Mouse (Mus musculus) cerebellum, postnatal 14 days (tissue): ENCODE results near the gene Wwtr1.

Source experiments
- DNase-seq, 2 experiments: peaks; one replicate each; pipeline ENCODE4 v3.0.0; 2021; ENCODE audit warnings: mixed read lengths in 2 of 2

The Wwtr1 gene

DNA sequence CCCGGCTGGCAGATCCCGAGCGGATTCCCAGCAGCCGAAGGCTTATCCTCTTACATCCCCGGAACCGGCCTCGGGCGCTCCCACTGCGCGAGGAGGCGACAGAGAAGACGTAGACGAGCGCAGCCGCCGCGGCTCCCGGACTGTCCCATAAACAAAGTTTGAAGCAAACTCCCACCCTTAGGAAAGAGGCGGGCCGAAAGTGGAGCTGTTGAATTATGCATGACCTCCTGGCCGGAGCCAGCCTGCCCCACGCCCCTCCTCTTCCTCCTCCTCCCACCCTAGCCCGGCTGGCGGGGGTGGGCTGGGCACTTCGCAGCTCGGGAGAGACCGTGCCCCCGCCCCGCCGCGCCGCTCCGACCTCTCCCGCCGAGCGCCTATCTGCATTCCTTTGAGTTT, at the start of gene Wwtr1:
Gene Wwtr1, minus strand, starts transcription at position 251 of the 396 bp plus-strand sequence.
- peak; percentile 35 to 41 for DNase-seq

DNA sequence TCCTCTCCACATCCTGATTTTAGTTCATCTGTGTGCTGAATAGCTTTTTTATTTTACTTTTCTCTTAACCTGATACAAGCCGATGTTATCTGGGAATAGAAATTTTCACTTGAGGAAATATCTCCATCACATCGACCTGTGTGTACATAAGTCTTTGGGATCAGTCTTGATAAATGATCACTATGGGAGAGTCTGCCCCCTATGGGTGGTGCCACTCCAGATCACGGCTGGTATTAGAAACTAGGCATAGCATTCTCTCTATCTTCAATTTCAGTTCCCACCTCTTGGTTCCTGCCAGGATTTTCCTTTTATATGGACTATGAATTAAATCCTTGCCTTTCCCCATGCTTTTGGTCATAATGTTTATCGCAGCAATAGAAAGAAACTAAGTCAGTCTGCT, 44.0 kb upstream of the Wwtr1 start:
- peak in 1 of 2 experiments; percentile 7 for DNase-seq

DNA sequence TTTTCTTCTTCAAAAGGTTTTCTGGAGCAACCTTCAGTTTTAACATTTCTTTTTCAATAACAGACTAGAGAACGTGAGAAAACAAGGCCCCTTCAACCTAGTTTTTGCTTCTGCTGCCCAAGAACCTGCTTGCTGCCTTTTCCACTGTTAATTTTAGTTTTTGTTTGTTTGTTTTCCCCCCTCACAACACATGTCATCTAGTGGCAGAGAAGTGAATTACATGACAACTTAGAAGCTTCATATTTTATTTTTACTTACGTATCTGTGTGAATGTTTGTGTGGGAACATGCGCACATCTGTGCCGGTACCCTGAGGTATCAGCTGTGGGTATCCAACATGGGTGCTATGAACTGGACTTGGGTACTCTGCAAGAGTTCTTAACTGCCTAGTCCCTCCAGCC, 39.9 kb upstream of the Wwtr1 start:
- no peak for DNase-seq

DNA sequence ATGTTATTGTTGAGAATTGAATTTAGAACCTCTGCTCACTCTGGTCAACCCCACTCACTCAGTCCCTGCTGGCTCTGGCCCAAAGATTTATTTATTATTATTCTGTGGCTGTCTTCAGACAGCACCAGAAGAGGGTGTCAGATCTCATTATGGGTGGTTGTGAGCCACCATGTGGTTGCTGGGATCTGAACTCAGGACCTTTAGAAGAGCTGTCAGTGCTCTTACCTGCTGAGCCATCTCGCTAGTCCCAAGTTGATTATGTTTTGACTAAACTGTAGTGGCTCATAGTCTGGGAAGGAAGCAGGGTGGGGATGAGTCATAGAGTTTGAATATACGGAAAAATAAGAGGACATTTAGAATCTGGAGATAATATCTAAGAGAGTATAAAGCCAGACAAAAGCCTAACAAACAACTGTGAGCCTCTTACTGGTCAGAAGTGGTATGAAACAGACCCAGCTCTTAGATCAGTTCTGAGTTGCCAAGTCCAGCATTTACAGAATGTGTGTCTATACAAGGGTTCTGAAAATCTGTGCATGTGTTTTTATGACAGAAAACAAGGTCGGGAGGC, 36.8 kb upstream of the Wwtr1 start:
- no peak for DNase-seq

DNA sequence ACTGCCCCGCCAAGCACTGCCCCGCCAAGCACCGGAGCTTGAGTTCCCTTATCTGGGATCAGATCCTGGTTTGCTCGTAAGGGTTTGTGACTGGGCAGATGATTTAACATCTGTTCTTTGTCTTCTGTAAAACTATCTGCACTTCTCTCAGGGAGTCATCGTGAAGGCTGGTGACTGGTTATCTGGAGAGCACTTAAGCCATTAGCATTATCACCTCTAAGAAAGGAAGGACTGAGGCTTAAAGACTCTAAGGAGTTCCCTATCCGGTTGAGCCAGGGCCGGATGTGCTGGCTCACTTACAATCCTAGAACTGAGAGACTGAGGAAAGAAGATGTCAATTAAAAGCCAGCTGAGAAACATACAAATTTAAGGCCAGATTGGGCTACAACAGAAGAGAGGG, 36.1 kb upstream of the Wwtr1 start:
- DNase-seq, result no peak

DNA sequence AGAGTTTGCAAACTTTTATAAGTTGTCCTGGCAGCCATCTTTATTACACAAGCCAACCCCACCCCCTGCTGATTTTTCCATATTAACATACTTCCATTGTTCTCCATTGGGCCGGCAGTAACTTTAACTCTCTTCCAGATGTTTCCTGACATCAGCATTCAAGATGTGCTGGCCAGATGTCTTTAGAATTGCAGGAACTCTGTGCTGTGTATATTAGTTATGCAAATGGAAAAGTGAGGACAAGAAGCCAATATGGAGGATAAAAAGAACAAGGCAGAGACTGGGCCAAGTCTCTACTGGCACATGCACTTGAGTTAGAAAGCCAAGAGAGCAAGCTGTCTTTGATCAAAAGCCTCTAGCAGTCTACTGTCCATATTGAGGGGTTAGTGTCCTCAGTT, 28.9 kb upstream of the Wwtr1 start:
- peak in 1 of 2 experiments; percentile 1 for DNase-seq

DNA sequence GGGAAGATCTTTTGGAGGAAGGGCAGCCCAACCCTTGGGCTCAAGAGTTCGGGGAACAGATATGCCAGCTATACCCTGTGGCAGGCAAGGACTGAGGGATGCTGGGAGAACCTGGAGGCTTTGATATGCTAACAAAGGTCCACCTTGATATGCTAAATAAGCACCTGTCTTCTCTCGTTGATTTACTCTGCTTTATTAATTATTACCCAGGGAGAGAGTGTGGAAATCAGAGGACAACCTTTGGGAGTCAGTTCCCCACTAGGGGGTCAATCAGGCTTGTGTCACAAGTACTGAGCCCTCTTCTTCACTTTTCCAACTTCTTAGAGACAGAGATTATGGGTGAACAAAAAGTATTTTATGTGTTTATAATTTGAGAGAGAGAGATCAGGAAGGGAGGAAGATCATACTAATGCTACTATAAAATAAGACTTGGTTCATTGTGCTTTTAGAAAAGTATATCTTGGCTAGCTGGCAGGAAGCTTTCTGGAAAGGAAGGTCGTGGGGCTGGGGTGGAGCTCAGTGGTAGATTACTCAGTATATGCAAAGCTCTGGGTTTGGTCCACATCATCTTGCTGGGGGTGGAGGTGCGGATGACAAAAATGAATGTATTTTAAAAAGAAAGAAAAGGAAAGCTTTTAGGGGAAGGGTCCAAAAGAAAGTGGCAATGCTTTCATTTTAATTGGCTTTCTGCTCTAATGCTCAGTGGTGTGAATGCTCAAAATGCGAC, 28.3 kb upstream of the Wwtr1 start:
- no peak for DNase-seq

DNA sequence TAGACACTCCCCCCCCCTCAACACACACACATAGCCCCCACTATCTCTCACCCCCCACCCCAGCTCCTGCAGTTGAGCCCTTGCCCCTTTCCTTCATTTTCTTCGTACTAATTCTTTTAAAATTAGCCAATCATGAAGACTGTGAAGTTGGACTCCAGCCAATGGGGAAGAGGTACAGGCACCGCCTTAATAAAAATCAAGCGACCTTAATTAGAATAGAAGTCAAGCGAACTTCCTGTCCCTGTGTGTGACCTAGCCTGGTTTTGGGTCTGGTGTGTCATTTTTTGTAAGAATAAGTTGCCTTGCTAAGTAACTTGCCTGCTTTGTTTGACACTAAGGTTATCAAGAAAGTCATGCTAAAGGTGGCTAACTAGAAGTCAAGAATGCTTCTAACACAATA, 26.9 kb upstream of the Wwtr1 start:
- DNase-seq, result no peak

DNA sequence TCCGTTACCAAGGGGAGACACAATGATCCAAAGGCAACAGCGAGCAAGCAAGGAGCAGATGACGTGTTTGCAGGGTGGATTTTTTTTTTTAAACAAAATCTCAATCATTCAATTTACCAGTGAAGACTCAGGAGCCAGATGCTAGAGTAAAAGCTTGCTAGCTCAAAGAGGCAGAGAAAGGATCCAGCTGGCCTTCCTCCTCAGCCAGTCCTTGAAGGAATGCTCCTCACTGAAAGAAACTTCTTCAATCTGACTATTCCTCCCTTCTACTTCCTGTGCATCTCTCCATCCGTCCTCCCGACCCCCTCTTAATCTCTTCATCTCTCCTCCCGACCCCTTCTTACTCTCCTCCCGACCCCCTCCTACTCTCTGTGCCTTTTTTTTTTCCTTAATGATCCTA, 20.9 kb upstream of the Wwtr1 start:
- no peak for DNase-seq

DNA sequence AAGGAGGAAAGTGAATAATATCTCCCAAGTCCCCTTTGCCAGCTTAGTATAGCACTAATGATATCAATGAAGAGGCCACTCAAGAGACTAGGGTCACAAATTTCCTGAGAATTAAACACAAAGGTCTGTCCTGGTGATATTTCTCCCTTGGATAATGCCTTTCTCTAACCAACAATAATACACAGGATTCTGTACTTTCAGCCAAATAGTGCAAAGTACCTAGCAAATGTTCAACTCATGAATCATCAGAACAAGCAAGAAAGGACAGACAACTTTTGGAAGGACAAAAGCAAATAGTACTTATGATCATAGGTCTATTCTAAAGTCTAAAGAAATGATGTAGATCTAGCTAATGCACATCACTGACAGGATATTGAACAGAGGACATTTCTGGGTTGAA, 19.8 kb upstream of the Wwtr1 start:
- no peak for DNase-seq

DNA sequence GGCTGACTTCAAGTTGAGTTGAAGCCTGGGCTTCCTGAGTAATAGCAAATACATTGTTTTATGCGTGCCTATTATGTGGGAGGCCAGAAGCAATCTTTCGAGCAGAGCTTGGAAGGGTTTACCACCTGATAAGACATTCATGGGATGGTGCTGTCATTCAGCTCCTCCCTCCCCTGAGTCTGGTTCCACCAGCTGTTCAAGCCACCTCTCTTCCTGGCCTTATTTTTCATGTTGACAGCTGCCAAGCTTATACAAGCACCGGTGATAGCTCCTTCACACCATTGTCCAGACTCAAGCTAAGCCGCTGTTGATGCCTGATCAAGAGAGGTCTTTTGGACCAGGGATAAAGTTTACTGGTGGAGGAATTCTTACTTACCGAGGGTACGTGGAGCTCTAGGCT, 10.3 kb upstream of the Wwtr1 start:
- no peak for DNase-seq

DNA sequence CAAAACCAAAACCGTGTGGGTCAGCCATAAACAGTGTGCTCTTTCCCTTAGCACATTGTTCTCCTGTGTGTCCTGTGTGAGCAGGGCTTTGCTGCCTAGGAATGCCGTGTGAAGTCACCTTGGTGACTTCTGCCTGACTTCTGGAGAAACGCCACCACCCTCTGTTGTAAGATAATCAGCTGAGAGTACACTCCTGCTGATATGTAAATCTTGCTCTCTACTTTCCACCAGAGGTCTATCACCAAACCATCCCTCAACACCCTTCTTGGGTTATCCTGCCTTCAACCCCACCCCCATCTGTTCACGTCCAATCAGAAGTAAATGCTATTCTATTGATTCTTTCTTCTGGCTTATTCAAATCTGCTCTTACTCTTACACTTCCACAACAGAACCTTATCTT, 7.8 kb upstream of the Wwtr1 start:
- no peak for DNase-seq

DNA sequence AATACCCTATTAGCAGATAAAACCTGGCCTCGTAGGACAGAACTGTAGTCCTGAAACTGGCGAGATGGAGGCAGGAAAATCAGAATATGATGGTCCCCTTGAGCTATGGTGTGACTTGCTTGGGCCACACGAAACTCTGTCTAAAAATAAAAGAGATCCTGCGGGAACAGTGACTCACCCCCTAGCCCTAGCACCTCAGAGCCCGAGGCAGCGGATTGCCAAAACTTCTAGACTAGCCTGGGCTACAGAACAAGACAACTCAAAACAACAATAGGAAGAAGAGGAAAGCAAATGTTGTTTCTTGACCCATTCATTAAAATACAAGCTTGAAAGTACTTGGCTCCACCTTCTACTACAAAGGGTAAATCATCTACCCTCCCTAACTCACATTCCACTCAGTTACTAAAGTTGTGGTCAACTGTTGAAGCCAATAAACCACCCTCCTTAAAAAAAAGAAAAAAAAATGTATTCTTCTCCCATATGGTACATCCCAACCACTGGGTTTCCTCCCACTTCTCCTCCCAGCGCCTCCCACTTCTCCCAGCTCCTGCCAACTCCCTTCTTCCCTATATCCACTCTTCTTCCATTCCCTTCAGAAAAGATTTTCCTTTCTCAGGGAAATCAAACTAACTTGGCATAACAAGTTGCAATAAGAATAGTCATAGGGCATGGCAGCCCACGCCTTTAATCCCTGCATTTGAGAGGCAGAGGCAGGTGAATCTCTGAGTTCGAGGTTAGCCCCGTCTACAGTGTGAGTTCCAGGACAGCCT, 4.9 kb upstream of the Wwtr1 start:
- no peak for DNase-seq

DNA sequence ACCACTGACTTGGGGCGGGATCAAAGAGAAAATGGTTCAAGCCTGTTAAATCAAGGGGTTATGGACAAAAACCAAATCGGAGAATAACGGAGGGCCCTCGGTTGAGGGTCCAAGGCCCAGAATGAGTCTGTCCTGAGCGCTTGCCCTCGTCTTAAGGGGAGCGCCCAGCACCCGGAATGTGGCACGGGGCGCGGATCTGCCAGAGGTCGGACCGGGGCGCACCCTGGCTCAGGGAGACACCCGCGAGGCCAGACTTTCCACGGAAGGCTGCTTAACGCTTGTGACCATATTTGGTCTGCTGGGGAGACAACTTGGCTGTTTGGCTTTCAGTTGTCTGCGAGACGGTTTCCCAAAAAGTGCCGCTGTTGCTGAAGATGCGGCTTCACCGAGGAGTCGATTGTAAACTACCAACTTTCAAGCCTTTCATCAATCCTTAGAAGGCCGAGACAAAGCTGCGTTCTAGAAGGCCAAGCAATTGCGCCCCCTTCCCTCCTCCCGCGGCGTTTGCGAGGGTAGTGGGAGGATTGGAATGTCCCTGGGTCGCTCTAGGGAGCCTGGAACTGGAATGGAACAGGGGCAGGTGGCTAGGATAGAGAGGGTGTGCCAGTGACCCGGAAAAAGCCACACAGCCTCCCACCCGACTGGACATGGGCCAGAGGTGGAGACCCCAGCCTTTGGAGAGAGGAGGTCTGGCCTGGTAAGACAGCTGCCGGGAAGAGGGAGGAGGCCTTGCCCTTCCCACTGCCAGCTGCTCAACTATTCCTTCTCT, 530 bp upstream of the Wwtr1 start:
- DNase-seq, result peak; percentile 19 to 25

DNA sequence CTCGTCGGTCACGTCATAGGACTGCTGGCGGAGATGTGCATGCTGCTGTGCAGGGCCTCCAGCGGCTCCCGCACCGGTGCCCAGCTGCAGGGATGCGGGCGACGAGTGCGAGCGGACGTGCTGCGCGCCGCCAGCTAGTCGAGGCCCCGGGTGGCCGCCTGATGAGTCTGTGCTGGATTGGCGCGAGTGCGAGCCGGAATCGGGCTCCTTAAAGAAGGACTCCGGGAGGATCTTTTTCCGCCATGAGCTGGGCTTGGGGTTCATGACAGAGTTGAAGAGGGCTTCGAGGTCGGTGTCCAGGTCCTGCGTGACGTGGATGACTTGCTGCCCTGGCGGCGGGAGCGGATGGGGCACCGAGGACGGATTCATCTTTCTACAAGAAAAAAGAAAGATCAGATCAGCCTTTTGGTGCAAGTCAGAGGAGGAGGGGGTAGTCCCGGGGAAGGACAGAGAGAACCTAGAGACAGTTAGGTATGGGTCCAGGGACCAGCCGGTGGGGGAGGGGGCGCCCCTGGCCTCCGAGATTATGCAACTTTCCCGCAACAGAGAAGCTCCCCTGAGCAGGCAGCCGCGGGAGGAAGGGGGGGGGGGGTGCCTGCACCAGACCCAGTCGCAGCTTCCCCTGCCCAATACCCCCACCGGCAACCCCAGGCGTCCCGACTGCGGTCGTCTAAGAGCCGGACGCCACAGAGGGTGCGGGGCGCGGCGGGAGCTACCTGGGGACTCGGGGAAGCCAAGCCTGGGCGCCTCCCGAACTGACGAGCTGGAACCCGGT, 638 bp downstream of the Wwtr1 start:
- peak; percentile 17 to 22 for DNase-seq

DNA sequence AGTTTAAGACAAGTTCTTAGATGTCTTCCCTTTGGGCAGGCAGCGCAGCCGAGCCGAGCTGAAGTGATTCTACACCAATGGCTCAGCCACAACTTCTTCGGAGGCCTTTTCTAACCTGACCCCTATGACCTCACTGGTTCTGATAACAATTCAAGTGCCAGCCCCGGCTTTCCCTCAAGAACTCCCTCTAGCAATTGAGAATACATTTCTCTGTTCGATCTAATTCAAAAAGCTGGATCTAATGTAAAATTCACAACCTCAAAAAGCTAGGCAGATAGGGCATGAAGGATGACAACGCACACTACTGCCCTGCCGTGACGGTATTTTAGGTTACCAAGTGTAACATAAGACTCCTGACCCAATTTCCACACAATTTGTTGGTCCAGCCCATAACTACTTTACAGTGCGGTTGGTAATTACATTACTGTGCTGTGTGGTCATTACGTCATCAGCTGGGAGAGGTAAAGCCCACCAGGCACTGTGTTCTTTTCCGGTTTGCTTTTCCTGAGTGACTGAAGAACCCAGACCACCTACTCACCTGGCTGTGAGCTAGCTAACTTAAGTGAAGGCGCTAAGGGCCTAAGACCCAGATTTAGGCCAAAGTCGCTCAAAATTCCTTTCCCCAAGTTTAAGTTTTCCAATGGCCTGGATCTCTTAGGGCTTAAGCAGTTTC, 1.7 kb downstream of the Wwtr1 start:
- no peak for DNase-seq

DNA sequence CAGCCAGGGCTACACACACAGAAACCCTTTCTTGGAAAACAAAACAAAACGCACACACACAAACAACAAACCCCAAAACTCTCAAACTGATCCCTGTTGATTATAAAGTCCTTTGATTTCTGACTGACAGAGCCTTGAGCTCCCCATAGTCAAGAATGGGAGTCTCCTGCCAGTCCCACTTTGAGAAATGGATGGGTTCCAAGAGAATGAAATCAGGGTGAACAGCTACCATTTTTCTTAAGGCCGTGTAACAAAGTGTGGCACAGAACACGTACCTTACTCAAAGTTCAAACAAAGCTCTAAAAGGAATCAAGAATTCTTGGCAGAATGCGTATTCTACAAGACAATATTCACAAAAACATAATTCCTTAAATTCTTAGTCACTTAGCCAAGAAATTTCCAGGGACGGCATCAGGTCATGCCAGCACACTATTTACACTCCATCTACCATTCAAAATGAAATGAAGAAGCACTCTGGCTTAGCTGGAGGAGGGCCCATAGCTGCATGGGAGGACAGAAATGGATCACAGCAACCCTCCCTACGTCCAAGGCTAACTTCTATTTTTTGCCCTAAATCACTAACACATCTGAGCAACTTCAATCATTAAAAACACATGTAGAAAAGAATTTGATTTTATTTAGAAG, 3.3 kb downstream of the Wwtr1 start:
- DNase-seq, result peak in 1 of 2 experiments; percentile 36

DNA sequence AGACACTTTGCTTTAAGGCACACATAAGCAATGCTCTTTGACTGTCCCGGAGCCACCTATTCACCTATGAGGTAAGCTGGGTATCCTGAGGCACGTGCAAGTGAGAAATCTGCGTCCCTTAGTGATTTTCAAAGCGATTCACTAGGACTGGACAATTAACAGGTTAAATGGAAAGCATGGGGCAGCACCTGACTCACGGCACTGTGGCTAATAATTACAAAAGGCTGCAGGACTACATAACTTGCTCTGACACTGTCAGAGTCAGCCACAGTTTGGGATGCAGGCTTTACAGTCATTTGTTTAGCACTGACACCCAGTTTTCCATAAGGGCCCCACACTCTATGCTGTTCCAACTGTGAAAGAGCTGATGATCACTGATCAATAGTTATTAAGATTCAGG, 9.1 kb downstream of the Wwtr1 start:
- DNase-seq, result no peak

DNA sequence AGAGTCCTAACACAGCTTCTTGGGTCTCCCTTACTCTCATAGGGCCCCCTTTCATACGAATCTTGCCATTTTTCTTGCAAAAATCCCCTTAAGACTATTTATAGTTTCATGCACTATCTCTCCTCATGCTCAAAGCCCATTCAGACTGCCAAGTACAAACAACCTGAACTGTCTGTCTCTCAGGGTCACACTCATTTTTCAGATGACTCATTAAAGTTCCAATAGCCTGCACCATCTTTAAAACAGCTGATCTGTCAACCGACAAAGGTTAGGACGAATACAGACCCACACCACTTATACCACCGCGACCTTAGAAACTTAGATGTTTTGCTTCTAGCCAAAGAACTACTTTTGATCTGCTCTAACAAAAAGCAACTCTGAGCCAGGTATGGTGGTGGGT, 12.1 kb downstream of the Wwtr1 start:
- no peak for DNase-seq

DNA sequence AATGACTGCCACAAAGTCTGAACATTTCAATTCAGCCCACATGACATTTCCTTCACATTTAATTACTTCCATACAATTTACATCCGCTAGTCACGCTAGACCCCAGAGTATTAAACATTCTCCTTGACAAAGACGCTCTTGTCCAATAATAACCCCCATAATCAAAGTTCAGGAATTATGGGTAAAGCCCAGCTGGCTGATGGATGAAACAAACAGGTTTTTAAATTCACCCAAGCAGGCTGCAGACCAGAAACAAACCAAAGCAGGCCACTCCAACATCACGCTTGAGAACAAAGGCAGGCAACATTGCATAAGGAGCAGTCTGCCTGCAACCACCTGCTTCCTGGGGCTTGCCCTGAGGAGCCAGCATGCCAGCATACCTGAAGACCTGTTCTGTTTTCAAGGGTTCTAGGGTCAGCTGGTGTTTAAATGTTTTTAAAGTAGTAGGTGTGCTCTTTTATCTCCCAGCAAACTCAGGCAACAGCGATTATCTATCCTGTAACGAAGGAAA, 12.7 kb downstream of the Wwtr1 start:
- no peak for DNase-seq

DNA sequence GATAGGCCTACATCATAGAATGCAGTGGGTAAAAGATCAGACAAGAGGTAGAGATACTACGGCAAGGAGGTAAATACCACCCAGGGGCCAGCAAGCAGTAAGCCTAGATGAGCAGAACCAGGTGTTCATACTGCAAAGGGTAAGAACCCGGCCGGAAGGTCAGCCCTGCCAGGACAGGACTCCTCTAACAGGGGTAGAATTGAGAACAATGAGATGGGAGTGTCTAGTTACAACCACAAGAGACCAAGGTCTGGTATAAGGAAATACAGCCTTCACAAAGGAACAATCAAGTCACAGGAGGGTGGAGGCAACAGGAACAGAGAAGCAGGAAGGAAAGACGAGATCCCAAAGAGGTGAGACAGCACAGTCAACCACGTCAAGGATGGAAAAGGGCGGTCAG, 16.9 kb downstream of the Wwtr1 start:
- DNase-seq, result no peak
